Mouse (Mus musculus) liver, adult 2 months (tissue): ENCODE results near the gene Coro2a.

ENCODE experiments used
- CTCF ChIP-seq: fragments of 200-500 bp; IDR thresholded peaks from 2 replicates; pipeline ENCODE4 v1.5.1; 2011; ENCODE audit warnings: low read depth, low read length, control low read depth
- POLR2A ChIP-seq: fragments of 200-500 bp; IDR thresholded peaks from 2 replicates; pipeline ENCODE4 v1.6.1; 2011; ENCODE audit warnings: low read length, control low read depth; ENCODE audit not compliant: insufficient read depth; ENCODE audit errors: extremely low read depth

GRCm38 (mm10) chr4:46560069-46560705, 41.8 kb downstream of the Coro2a start:
- TF ChIP-seq CTCF = no peak
- TF ChIP-seq POLR2A = no peak
